Mouse (Mus musculus): Measurements from ENCODE around the gene Krtap5-1.
"Not testable (repeated sequence)": the region's sequence is repeated elsewhere in the genome, so short reads cannot be mapped to it uniquely, and the experiment has no call there.

Krtap5-1 gene

DNA sequence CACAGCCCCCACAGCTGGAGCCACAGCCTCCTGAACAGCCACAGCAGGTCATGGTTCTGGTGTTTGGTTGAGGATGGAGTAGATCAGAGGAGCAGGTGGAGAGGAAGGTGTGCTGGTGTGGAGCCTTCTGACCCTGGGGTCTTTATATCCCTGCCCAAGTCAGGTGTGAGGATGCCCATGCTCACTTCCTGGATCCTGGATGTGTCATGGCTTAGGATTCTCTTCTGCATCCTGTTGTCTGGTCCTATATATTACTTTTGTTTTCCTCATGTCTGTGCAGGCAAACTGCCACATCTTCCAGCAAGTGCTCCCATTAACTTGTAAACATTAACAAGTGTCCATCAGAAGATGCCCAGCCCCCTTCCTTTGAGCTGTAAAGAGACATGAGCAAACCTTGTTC, at the start of gene Krtap5-1:
Gene Krtap5-1, minus strand, starts transcription at position 101 of the 400 bp plus-strand sequence.
- not testable (repeated sequence) for DNase-seq (ENCODE audit: low read depth, low spot score)

DNA sequence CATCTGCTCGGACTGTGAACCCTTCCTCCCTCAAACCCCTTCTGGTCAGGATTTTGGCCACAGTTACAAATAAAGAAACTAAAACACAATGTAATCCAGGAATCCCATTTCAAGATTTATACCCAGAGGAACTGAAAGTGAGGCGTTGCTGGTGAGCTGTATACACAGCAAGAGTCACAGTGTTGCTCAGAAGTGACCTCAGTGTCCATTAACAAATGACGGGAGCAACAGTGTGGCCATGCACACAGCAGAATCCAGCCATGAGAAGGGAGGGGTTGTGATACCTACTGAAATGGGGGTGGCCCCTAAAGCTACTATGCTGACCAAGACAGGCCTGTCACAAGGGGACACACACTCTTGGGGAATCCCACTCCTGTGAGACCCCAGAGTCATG, 45.3 kb upstream of the Krtap5-1 start:
- no peak for DNase-seq (ENCODE audit: low read depth, low spot score)

DNA sequence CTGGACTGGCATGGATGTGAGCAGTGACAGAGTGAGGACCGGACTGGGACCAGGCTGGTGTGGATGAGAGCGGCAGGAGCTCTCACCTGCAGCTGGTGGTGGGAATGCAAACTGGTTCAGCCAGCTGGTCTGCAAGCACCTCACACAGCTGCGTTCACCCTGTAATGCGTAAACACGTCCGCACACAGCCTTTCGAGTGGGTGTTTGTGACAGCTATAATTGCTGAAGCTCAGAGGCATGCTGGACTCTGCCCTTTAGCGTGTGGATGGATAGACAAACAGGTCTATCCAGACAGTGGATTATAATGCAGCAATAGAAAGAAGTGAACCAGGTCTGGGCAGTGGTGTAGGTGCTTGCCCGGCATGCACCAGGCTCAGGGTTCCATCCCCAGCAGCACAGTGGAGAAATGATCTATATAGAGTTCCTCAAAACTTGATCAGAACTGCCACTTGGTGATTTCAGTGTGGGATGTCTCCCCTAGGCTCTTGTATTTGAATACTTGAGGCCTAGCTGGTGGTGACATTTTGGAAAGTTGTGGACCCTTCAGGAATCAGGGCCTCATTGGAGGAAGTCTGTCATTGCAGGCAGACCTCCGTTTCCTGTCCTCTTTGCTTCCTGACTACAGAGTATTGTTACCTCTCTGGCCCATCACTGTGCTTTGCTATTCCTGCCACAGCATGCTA, 44.8 kb upstream of the Krtap5-1 start:
- no peak for DNase-seq (ENCODE audit: low read depth, low spot score)

DNA sequence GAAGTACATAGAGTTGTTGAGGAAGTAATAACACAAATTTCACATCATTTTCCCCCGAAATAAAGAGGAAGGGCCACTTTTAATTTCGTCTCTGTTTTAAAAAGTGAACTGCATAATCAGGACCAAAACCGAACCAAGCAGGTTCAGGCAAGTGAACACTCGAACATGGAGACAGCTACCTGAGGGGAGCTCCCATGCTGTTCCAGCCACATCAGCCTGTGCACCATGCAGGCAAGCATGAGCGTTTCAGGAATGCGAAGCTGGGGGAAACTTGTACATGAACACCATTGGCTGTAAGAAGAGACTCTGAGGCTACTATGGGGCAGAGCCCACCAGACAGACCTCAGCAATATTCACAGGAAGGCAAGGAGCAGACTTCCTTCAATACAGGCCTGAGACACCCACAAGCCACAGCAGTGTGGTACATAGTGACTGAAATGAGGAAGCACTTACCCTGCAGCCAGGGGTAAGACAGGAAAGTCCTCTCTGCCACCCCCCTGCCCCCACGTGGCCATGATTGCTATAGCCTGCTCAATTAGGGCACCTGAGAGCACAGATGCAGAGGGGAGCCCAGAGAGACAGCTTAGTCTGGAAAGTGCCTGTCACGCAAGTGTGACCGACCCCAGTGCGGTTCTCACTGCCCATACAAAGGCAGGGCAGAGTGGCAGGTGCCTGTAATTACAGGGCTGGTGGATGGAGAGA, 43.5 kb upstream of the Krtap5-1 start:
- no peak for DNase-seq (ENCODE audit: low read depth, low spot score)

DNA sequence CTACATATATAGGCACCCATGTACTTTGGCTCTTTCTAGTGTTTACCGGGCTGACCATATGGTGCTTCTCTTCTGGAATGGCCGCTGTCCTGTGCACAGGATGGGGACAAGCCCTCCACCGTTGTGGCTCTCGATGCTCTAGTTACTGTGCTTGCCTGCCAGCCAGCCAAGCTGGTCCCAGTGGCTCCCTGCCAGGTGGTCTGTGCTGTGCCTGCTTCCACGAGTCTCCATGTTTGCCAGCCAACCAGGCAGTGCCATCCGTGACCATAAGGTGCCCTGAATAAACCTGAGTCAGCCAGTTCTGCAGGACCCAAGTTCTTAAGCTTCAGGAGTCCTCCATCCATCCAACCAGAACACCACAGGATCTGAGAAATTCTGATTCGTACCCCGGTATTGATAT, 38.2 kb upstream of the Krtap5-1 start:
- no peak for DNase-seq (ENCODE audit: low read depth, low spot score)

DNA sequence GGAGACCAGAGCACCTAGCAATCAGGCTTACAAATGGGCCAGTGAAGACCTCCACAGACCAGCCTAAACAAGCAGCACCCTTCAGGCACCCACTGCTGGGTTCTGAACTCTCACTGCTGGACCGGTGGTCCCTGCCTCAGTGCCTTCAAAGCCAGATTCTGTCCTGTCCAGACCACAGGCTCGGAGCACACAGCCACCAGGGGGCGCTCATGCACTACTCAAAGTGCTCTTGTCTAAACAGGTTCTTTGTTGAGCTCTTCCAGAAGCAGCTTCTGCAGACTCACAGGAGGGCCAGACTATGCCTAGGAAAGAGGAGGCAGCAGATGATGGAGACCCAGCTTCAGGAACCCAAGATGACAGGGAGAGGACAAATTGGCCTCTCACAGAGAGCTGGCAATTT, 37.3 kb upstream of the Krtap5-1 start:
- DNase-seq (ENCODE audit: low read depth, low spot score) = peak; percentile 80

DNA sequence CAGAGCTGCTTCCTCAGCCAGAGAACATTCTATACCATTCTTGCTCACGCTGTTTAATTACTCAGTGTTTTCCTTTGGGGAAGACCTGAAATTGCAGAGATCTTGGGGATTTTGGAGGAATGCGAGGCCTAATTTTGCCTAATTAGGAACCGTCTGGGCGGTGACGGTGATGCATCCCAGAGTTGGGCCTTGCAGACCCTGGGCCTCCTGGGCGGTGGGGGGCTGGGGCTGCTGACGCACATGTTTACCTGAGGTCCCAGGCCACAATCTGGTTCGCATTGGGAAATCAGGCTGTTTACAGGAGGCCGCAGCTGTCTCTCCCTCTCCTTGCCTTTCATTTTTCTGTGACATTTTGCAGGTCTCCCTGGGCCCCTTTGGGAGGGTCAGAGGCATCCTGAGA, 35.8 kb upstream of the Krtap5-1 start:
- not testable (repeated sequence) for DNase-seq (ENCODE audit: low read depth, low spot score)

DNA sequence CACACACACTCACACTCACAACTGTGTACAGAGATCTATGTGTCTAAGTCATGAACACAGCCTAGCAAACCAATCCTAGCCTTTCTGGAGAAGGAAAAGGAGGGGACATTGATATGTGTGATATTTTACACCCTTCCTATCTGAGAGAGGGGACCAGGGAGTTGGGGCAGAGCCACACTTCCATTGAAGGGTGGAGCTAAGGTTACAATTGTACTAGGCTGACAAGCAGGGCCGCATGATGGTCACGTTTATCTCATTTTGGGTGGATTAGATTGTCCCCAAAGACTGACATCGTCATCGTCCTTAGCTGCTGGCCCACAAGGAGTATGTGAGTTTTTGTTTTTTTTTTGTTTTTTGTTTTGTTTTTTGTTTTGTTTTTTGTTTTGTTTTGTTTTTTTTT, 34.4 kb upstream of the Krtap5-1 start:
- DNase-seq (ENCODE audit: low read depth, low spot score) = no peak

DNA sequence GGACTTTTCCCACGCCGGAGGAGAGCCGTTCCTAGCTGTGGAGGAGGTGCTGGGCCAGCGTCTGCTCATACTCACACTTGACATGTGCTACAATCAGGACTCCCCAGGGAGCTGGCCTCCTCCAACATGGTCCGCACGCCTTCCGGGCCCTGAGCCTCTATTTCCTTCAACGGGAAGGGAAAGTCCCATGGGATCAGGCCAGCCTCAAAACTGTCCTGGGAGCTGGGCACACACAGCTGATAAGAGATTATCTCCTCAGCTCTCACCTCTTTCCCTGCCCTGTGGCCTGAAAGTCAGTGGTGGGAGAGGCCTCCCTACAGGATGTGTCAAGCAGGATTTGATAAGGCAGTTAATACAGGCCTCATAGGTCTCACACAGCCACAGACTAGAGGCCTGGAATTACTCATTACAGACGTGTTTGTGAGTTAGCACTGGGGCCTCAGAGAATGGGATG, 33.4 kb upstream of the Krtap5-1 start:
- peak; percentile 36 for DNase-seq (ENCODE audit: low read depth, low spot score)

DNA sequence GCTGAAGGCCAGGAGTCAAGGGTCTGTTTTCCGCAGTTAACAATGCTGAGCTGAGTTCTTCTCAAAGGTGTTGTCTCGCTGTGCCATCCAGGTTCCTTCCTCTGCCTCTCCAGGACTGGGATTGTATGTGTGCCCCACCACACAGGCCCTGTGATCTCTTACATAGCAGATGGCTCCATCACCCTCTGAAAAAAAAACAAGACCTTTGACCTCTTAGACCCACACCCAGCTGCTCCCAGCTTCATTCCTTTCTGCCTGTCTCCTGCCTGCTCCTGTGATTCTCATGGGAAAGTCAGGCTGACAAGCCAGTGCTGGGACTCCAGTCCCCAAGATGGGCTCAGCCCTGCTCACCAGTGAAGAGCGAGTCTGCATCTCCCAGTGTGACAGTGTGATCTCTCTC, 31.6 kb upstream of the Krtap5-1 start:
- DNase-seq (ENCODE audit: low read depth, low spot score) = no peak

DNA sequence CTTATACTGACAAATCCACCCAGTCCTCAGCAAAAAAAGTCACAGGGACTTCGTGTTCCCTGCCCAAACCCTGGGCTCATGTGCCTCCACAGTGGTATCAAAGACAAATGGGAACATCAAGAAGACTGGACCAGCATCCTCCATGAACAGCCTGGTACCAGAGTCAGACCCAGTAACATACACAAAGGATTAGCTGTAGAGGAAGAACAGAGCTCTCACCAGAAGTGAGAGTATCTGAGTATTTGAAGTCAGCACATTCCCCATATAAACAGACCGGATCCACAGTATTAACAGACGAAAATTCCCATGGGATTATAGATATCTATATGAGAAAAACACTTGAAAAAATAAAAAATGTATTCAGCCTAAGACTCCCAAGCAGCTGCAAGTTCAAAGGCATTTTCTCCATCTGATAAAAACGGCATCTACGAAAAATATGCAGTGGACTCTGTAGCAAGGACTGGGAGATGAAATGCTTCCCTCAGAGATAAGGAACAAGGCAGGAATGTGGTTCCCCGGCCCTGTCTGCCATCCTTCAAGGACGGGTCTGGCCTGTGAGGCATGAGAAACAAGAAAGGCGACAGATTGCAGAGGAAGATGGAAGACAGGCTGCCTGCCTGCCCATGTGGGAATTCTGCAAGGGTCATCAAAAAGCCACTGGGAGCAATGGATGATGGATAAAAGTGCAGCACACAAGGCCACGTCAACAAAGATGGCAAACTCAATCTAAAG, 30.0 kb upstream of the Krtap5-1 start:
- DNase-seq (ENCODE audit: low read depth, low spot score) = no peak

DNA sequence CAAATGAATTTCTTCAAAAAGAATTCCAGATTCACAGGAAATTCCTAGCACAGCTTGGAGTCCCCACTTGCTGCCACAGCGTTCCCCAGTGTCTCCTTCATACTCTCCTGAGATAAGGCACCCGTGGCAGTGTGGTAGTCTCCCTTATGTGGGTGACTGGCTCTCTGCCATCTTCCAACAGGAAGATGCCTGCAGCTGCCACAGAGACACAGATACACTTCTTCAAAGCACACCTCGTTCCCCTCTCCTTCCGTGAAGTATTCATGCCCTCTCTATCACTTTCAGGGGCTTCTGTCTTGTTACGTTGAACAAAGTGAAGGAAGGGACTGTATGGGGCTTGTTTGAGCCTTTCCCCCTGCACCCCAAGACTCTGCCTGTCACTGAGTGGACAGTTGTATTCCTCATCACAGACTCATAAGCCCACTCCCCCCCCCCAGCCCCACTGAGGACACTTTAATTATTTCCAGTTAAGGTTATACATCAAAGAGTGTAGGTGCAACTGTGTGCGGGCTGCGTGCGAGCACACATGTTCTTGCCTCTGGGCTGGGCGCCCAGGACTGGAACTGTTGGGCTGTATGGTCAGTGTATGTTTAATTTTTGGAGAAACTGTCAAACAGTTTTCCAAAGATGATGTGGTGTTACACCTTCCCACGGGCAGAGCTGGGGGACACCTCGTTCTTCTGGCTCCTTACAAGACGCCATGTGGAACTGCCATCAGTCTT, 26.6 kb upstream of the Krtap5-1 start:
- DNase-seq (ENCODE audit: low read depth, low spot score) = no peak

DNA sequence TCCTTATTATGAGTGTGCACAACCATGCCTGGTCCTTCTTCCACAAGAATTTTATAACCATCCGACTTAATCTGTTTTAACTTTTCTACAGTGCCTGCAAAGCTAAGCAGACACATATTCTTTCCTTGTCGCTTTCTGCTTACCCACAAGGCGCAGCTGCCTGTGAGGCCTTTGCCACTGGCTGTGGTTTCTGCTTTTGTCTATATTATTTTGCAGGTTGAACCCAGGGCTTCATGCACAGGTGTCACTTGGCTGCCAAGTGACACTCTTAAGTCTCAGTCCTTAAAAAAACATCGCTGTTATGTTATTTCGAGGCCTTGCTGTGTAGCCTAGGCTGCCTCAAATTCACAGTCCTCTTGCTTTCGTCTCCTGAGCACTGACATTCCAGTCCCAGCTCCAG, 25.7 kb upstream of the Krtap5-1 start:
- no peak for DNase-seq (ENCODE audit: low read depth, low spot score)

DNA sequence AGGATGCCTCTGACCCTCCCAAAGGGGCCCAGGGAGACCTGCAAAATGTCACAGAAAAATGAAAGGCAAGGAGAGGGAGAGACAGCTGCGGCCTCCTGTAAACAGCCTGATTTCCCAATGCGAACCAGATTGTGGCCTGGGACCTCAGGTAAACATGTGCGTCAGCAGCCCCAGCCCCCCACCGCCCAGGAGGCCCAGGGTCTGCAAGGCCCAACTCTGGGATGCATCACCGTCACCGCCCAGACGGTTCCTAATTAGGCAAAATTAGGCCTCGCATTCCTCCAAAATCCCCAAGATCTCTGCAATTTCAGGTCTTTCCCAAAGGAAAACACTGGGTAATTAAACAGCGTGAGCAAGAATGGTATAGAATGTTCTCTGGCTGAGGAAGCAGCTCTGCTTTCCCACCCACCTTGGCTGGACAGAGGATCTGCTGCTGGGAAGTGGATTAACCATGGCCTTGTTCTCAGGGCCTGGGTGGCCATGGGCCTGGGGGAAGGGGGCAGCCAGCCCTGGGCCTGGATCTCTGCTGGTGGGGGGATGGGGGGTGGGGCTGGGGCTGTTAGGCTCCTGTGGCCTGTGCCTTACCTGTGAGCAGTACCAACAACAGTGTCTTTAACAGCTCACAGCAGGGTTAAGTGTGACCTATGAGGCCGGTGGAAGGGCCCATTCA, 24.9 kb upstream of the Krtap5-1 start:
- not testable (repeated sequence) for DNase-seq (ENCODE audit: low read depth, low spot score)

DNA sequence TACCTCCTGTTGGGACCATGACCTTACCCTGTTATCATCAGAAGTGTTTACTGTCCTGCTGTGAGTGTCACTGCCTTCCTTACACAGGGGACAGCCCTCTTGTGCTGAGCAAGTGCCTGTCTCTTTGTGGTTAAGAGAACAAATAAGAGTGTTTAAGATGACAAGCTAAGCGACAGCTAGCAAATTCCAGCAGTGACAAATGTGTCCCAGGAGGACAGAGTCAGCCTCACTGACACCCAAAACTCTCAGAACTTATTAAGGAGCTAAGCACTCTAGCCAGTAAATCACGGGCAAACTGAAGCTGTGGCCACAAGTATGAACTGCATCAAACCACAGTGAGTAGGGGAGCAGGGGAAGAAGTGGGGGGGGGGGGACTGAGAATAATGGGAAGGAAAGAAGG, 24.0 kb upstream of the Krtap5-1 start:
- no peak for DNase-seq (ENCODE audit: low read depth, low spot score)

DNA sequence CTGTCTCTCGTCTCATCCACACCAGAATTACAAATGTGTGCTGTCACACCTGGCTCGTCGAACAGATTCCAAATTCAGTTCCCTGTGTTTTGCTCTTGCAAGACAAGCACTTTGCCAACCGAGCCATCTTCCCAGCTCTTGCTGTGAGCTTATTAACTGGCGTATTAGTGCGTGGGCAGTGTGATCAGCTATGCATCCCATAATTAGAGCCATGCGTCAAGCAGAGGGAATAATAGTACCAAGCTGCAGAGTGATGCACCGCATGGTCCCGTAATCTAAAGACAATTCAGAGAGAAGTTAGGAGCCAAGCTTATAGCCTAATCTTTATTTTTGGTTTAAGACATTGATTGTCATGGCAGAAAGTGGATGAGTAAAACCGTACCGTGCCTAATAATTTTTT, 22.2 kb upstream of the Krtap5-1 start:
- no peak for DNase-seq (ENCODE audit: low read depth, low spot score)

DNA sequence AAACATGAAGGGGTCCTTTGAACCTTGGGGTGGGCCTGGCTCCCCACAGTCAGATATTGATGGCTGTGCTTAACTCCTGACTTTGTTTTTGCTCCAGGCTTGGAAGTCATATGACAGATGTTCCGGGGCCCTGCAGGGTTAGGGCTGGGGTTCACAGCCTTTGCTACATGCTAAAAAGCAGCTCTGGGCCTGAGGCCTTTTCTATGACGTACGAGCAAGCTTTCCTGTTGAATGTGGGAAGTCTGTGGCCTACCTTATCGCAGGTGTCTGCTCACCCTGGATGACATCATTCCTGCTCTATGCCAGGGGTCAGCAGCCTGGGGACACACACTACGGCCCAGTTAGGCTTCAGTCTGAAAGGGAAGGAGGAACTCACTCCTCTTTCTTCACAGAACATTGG, 20.3 kb upstream of the Krtap5-1 start:
- no peak for DNase-seq (ENCODE audit: low read depth, low spot score)

DNA sequence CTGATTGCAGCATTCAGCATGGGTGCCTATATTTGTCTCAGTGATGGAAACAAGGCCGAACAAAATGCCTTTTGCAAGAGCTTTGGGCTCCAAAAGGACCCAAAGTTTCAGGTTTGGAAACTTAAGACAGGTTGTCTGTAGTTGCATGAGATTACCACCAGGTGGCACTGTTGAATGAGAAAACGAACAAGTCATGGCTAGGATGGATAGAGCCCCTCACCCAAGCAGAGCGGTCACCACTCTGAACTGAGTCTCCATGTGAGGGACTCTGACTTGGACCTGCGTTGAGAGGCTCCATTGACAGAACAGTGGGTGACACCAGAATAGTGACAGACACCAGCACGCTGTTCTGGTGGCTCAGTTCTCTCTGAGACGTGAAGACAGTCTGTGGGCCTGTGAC, 19.6 kb upstream of the Krtap5-1 start:
- DNase-seq (ENCODE audit: low read depth, low spot score) = peak; percentile 31

DNA sequence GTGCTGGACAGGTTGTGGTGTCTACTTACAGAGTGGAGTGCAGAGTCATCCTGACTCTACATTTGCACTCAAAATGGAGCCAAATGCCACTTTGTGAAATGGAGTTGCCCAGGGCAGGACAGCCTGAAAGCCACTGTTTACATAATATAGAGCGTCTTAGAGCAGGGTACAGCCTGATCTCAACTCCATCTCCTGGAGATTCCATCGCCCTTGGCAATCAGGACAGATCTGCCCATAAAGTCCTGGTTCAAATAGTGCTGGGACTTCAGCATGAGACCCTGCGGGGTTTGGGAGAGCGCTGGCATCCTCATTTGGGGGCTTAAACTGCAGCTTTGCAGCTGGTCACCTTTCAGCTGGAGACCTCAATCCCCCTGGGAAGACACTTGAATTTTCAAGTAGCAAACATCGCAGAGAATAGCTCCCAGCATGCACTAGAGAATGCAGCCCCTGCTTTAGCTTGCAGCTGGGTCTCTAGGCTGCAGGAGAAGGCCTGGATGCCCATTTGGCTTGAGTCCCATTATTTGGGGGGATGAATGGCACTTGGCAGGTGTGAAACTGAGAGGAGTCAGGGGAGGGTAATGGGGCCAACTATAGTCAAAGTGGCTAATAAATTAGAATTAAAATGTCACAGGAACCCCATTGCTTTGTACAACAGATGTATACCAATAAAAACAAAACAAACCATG, 17.8 kb upstream of the Krtap5-1 start:
- peak; percentile 44 for DNase-seq (ENCODE audit: low read depth, low spot score)

DNA sequence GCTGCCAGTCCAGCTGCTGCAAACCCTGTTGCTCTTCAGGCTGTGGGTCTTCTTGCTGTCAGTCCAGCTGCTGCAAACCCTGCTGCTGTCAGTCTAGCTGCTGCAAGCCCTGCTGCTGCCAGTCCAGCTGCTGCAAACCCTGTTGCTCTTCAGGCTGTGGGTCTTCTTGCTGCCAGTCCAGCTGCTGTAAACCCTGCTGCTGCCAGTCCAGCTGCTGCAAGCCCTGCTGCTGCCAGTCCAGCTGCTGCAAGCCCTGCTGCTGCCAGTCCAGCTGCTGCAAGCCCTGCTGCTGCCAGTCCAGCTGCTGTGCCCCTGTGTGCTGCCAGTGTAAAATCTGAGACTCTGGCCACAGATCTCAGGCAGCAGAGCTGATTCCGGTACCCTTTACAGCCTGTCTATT, 7.0 kb upstream of the Krtap5-1 start:
- not testable (repeated sequence) for DNase-seq (ENCODE audit: low read depth, low spot score)

DNA sequence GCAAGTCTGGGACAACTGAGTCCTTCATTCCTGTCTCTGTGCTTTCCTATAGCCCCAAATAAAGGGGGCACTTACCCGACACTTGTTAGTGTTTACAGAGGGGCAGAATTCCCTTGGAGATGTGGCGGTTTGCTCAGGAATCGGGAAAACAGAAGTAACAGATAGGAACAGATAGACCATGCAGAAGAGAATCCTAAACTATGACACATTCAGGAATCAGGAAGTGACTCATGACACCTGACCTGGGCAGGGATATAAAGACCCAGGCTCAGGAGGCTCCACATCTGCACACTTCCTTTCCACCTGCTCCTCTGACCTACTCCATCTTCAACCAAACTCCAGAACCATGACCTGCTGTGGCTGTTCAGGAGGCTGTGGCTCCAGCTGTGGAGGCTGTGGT, 6.3 kb upstream of the Krtap5-1 start, which contains the start of gene Krtap5-4:
Gene Krtap5-4, plus strand, starts transcription at position 301 of the 400 bp plus-strand sequence.
- no peak for DNase-seq (ENCODE audit: low read depth, low spot score)
